Mouse (Mus musculus): ENCODE measurements at regions not wholly inside any gene's neighbourhood (a gene's known extent, or its start where the extent isn't known, plus 50 kb on each side); places are given as distances from the start of the nearest gene placed in this dataset.

DNA sequence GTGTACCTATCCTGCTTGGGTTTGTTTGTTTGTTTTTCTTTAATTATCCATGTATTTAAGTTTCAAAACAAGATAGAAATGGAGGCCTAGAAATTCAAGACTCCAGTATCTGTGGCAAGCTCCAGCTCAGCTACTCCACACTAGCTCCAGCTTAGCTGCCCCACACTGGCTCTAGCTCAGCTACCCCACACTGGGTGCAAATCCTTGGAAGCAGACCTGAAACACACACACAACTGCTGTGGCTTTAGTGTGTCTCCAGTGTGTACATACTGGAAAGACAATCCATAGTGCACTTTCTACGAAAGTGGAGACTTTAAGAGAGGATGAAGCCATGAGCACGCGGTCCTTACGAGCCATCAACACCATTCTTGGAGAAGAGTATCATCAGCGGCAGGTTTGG, 66.9 kb upstream of the Otud4 start:
- WGBS: 98% methylated on average over 5 of the region's 5 CpGs
- Histone ChIP-seq H3K27me3 (ENCODE audit: control insufficient read depth, insufficient read depth, low read length) (no peaks in the 10 kb centered on the region), H3K4me1 (replicated peaks; ENCODE audit: control insufficient read depth, insufficient read depth, low read length) (no peaks in the 10 kb centered on the region), H3K4me3 (ENCODE audit: control insufficient read depth, insufficient read depth, low read length) (no peak overlapping the region), H3K27ac (ENCODE audit: control insufficient read depth, insufficient read depth, low read length) (no peak overlapping the region), H3K36me3 (ENCODE audit: control insufficient read depth, insufficient read depth, low read length) (no peaks in the 10 kb centered on the region)
- no peak for TF ChIP-seq CTCF (IDR thresholded peaks at IDR 0.05; ENCODE audit: borderline replicate concordance, control insufficient read depth, extremely low read depth, insufficient read depth, low read length, poor library complexity)
- no peak for TF ChIP-seq POLR2A (IDR thresholded peaks at IDR 0.05; ENCODE audit: control insufficient read depth, extremely low read depth, insufficient read depth, low read length, poor library complexity)
- no peak for DNase-seq

DNA sequence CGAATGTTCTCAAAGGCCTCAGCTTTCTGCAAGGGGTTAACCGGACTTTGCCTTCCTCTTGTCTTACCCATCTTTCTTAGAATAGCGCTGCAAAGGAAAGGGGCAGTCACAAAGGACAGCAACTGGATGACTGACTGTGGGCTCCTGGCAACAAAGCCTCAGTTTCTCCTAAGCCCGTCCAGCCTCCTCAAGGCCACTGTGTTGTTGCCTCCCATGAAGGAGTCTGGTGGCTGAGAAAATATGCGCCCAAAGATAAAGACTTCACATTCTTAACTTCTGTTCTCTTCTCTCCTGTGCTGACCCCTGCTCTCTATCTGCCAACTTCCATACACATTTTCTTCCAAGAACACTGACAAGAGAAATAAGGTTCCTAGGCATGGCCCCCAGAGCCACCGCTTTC, 76.3 kb upstream of the Otud4 start:
- DNase-seq: no peak
- 98% methylated on average over 6 of the region's 6 CpGs for WGBS
- Histone ChIP-seq H3K36me3 (ENCODE audit: control insufficient read depth, insufficient read depth, low read length) (no peaks in the 10 kb centered on the region), H3K27me3 (ENCODE audit: control insufficient read depth, insufficient read depth, low read length) (no peaks in the 10 kb centered on the region), H3K4me3 (ENCODE audit: control insufficient read depth, insufficient read depth, low read length) (no peak overlapping the region), H3K4me1 (replicated peaks; ENCODE audit: control insufficient read depth, insufficient read depth, low read length) (no peaks in the 10 kb centered on the region), H3K27ac (ENCODE audit: control insufficient read depth, insufficient read depth, low read length) (no peak overlapping the region)
- no peak for TF ChIP-seq POLR2A (IDR thresholded peaks at IDR 0.05; ENCODE audit: control insufficient read depth, extremely low read depth, insufficient read depth, low read length, poor library complexity)
- no peak for TF ChIP-seq CTCF (IDR thresholded peaks at IDR 0.05; ENCODE audit: borderline replicate concordance, control insufficient read depth, extremely low read depth, insufficient read depth, low read length, poor library complexity)

DNA sequence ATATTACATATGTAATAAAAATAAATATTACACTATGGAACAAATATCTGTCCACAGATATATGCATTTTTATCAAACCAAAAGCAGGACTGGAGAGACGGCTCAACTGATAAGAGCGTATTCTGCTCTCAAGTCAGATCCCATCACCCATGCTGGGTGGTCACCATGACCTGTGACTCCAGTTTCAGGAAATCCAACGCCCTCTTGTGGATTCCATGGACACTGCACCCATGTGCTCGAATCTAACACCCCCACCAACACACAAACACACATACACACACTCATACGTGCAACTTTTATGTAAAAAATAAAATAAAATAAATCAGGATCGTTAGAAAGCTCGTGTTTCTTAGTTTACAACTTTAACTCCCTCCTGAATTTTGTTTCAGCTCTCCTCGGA, 76.7 kb upstream of the Otud4 start:
- no peak overlapping the region for H3K4me3 ChIP-seq (ENCODE audit: control insufficient read depth, insufficient read depth, low read length)
- H3K4me1 ChIP-seq (replicated peaks; ENCODE audit: control insufficient read depth, insufficient read depth, low read length): no peaks in the 10 kb centered on the region
- no peaks in the 10 kb centered on the region for H3K36me3 ChIP-seq (ENCODE audit: control insufficient read depth, insufficient read depth, low read length)
- no peak for TF ChIP-seq POLR2A (IDR thresholded peaks at IDR 0.05; ENCODE audit: control insufficient read depth, extremely low read depth, insufficient read depth, low read length, poor library complexity)
- TF ChIP-seq CTCF (IDR thresholded peaks at IDR 0.05; ENCODE audit: borderline replicate concordance, control insufficient read depth, extremely low read depth, insufficient read depth, low read length, poor library complexity): no peak
- H3K27me3 ChIP-seq (ENCODE audit: control insufficient read depth, insufficient read depth, low read length): no peaks in the 10 kb centered on the region
- H3K27ac ChIP-seq (ENCODE audit: control insufficient read depth, insufficient read depth, low read length): no peak overlapping the region
- no peak for DNase-seq
- WGBS: 85% methylated on average over 8 of the region's 8 CpGs

DNA sequence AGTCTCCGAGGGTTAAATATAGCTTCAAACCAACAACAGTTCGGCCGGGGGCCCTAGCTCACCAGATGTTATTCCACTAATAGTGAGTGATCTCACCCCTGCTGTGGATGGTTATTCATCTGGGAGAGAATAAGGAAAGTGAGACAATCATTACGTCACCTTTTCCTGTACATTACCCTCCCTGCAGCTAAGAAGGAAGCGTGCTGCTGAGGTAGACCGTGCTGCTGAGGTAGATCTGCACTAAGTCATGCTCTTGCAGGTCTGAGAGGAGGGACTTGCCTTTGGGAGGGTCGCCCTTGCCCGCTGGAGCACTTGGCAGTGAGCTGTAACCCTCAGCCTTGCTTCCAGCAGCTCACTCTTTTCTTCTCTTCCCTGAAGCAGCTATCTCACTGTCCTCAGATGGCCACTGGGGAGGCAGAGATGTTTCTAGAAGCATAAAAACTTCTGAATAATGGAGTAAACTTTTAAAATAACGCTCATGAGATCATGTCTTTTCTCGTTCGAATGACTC, 77.3 kb upstream of the Otud4 start:
- no peak overlapping the region for H3K4me3 ChIP-seq (ENCODE audit: control insufficient read depth, insufficient read depth, low read length)
- H3K27me3 ChIP-seq (ENCODE audit: control insufficient read depth, insufficient read depth, low read length): no peaks in the 10 kb centered on the region
- H3K4me1 ChIP-seq (replicated peaks; ENCODE audit: control insufficient read depth, insufficient read depth, low read length): no peaks in the 10 kb centered on the region
- no peak for DNase-seq
- H3K27ac ChIP-seq (ENCODE audit: control insufficient read depth, insufficient read depth, low read length): no peak overlapping the region
- TF ChIP-seq POLR2A (IDR thresholded peaks at IDR 0.05; ENCODE audit: control insufficient read depth, extremely low read depth, insufficient read depth, low read length, poor library complexity) (no peak), CTCF (IDR thresholded peaks at IDR 0.05; ENCODE audit: borderline replicate concordance, control insufficient read depth, extremely low read depth, insufficient read depth, low read length, poor library complexity) (no peak)
- no peaks in the 10 kb centered on the region for H3K36me3 ChIP-seq (ENCODE audit: control insufficient read depth, insufficient read depth, low read length)
- 64% methylated on average over 11 of the region's 11 CpGs for WGBS

DNA sequence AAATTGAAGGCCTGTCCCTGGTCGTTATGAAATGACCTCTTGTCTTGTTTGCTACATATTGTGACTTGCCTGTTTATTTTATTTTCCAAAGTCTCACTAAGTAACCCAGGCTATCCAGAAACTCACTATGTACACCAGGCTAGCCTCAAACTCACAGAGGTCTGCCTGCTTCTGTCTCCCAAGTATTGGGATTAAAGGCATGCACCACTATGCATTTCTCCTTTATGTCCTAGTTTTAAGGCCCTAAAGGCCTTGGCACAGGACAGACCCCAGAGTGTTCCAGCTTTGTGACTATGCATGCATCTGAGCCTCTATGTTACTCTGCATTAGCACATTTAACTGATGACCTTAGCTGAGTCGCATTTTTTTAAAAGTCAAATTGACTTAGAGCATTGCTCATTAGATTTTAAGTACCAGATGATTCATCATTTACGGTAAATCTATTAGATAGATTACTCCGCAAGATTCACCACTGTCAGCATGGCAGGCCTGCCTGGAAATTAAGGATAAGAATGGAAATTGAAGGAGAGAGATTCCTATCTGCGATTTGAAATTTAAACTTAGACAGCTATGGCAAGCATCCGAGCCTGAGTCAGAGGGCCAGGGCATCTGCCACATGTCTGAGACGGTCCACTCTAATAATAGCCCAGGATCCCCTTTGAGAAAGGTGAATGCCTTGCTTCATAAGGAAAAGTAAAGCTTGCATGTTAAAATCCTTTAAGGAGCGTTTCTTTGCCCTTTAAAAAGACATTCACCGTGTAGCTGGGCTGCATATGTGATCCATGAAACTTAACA, 78.0 kb upstream of the Otud4 start:
- WGBS: 86% methylated on average over 9 of the region's 9 CpGs
- H3K4me3 ChIP-seq (ENCODE audit: control insufficient read depth, insufficient read depth, low read length): no peak overlapping the region
- no peaks in the 10 kb centered on the region for H3K4me1 ChIP-seq (replicated peaks; ENCODE audit: control insufficient read depth, insufficient read depth, low read length)
- TF ChIP-seq CTCF (IDR thresholded peaks at IDR 0.05; ENCODE audit: borderline replicate concordance, control insufficient read depth, extremely low read depth, insufficient read depth, low read length, poor library complexity) (no peak), POLR2A (IDR thresholded peaks at IDR 0.05; ENCODE audit: control insufficient read depth, extremely low read depth, insufficient read depth, low read length, poor library complexity) (no peak)
- H3K27me3 ChIP-seq (ENCODE audit: control insufficient read depth, insufficient read depth, low read length): no peaks in the 10 kb centered on the region
- H3K27ac ChIP-seq (ENCODE audit: control insufficient read depth, insufficient read depth, low read length): no peak overlapping the region
- no peak for DNase-seq
- H3K36me3 ChIP-seq (ENCODE audit: control insufficient read depth, insufficient read depth, low read length): no peaks in the 10 kb centered on the region

DNA sequence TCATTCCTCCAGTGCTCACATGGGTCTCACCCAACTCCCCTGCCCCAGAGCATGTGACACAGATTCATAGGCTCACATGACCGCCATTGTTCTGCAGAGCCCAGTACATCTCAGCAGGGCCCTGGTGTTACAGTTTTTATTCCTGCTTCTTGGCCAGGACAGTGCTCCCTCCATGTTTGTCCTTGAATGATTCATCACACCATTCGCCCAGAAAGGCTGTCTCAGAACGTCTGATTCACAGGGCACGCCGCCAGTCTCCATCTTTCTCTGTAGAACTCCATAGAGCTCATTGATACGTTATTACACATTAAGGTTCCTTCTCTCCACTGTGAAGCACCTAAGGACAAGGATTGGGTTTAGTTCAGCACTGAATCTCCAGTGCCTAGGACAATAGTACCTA, 79.9 kb upstream of the Otud4 start:
- DNase-seq: no peak
- Histone ChIP-seq H3K27ac (ENCODE audit: control insufficient read depth, insufficient read depth, low read length) (no peak overlapping the region), H3K4me3 (ENCODE audit: control insufficient read depth, insufficient read depth, low read length) (no peak overlapping the region), H3K27me3 (ENCODE audit: control insufficient read depth, insufficient read depth, low read length) (no peaks in the 10 kb centered on the region), H3K4me1 (replicated peaks; ENCODE audit: control insufficient read depth, insufficient read depth, low read length) (no peaks in the 10 kb centered on the region), H3K36me3 (ENCODE audit: control insufficient read depth, insufficient read depth, low read length) (no peaks in the 10 kb centered on the region)
- TF ChIP-seq CTCF (IDR thresholded peaks at IDR 0.05; ENCODE audit: borderline replicate concordance, control insufficient read depth, extremely low read depth, insufficient read depth, low read length, poor library complexity) (no peak), POLR2A (IDR thresholded peaks at IDR 0.05; ENCODE audit: control insufficient read depth, extremely low read depth, insufficient read depth, low read length, poor library complexity) (no peak)
- 96% methylated on average over 6 of the region's 6 CpGs for WGBS

Data from thymus, adult 2 months (tissue).